Mouse (Mus musculus): ENCODE measurements around the gene Gpbar1. TPM values are rescaled to one million over a fixed set of nuclear protein-coding genes. Genes with fewer than 3 reads are reported as not detected.

The Gpbar1 gene
- polyA plus RNA-seq, 1 experiment from 2014 or later, result 0.37 TPM

Other genes starting within 250 kb of the Gpbar1 start
- gene Tns1, start 154.1 kb upstream of the Gpbar1 start, polyA plus RNA-seq (2016; fragmentation: Nextera tagmentation; extraction: Ambion mirVana), result 111 and 115 TPM in 2 replicates
- gene Rufy4, start 153.0 kb upstream of the Gpbar1 start, polyA plus RNA-seq (2016; fragmentation: Nextera tagmentation; extraction: Ambion mirVana), result 0.28 and 0.36 TPM in 2 replicates
- gene Cxcr2, start 124.6 kb upstream of the Gpbar1 start, polyA plus RNA-seq (2016; fragmentation: Nextera tagmentation; extraction: Ambion mirVana), result 0.08 and 0.11 TPM in 2 replicates
- gene Cxcr1, start 83.9 kb upstream of the Gpbar1 start, polyA plus RNA-seq (2016; fragmentation: Nextera tagmentation; extraction: Ambion mirVana), result not detected in 2 replicates
- 478 and 484 TPM in 2 replicates for gene Arpc2, start 42.5 kb upstream of the Gpbar1 start, polyA plus RNA-seq (2016; fragmentation: Nextera tagmentation; extraction: Ambion mirVana)
- 169 and 171 TPM in 2 replicates for gene Aamp, start 6.2 kb downstream of the Gpbar1 start, polyA plus RNA-seq (2016; fragmentation: Nextera tagmentation; extraction: Ambion mirVana)
- 215 and 216 TPM in 2 replicates for gene Pnkd, start 6.4 kb downstream of the Gpbar1 start, polyA plus RNA-seq (2016; fragmentation: Nextera tagmentation; extraction: Ambion mirVana)
- gene Tmbim1, start 27.1 kb downstream of the Gpbar1 start, polyA plus RNA-seq (2016; fragmentation: Nextera tagmentation; extraction: Ambion mirVana), result 41.1 and 42.9 TPM in 2 replicates
- gene Catip, start 83.6 kb downstream of the Gpbar1 start, polyA plus RNA-seq (2016; fragmentation: Nextera tagmentation; extraction: Ambion mirVana), result 0.46 TPM in 2 replicates
- 1.3 and 1.5 TPM in 2 replicates for gene Slc11a1, start 96.6 kb downstream of the Gpbar1 start, polyA plus RNA-seq (2016; fragmentation: Nextera tagmentation; extraction: Ambion mirVana)
- gene Ctdsp1, start 113.0 kb downstream of the Gpbar1 start, polyA plus RNA-seq (2016; fragmentation: Nextera tagmentation; extraction: Ambion mirVana), result 54.5 and 55.9 TPM in 2 replicates
- gene Vil1, start 130.8 kb downstream of the Gpbar1 start, polyA plus RNA-seq (2016; fragmentation: Nextera tagmentation; extraction: Ambion mirVana), result 0.27 and 0.28 TPM in 2 replicates
- gene Cnot9, start 227.5 kb downstream of the Gpbar1 start, polyA plus RNA-seq (2016; fragmentation: Nextera tagmentation; extraction: Ambion mirVana), result 36.0 and 36.7 TPM in 2 replicates

Measured in heart, embryonic 12.5 days (tissue).